Mouse (Mus musculus): ENCODE results near the gene Ahdc1. TPM values are rescaled to one million over a fixed set of nuclear protein-coding genes. Genes with fewer than 3 reads are reported as not detected.

Gene Ahdc1
- polyA plus RNA-seq, 1 experiment from 2014 or later: 8.0 TPM

DNA sequence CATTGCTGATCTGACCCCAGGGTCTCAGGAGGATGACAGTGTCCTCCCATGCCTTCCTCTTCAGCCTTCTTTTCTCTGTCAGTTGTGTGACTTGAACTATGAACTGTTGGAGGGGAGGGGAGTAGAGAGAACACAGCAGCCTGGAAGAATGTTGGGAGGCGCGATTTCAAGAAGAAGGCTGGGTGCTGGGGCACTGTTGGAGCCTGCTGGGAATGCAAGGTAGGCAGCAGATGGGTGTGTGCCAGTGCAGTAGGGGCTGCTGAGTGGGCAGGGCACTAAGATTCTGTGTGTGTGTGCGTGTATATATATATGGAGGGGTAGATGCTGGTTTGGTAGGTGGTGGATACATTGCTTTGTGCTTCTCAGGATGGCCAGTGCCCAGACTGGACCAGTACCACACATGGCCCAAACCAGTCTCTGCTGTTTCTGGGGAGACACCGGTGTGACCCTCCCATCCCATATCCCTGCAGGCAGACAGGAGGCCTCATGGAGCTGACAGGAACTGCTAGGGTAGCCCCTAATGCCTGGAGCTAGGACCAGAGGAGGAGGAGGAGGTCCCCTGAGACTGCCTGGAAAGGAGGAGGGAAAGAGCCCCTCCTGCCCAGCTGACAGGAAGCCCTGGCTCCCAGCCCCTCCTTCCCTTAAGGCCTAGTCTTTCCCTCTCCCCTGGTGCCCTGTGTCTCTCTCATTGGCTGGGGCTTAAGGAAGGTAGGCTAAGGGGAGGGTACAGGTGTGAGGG is 5.8 kb downstream of the Ahdc1 start:
- DNase-seq (ENCODE audit: low spot score): no peak

DNA sequence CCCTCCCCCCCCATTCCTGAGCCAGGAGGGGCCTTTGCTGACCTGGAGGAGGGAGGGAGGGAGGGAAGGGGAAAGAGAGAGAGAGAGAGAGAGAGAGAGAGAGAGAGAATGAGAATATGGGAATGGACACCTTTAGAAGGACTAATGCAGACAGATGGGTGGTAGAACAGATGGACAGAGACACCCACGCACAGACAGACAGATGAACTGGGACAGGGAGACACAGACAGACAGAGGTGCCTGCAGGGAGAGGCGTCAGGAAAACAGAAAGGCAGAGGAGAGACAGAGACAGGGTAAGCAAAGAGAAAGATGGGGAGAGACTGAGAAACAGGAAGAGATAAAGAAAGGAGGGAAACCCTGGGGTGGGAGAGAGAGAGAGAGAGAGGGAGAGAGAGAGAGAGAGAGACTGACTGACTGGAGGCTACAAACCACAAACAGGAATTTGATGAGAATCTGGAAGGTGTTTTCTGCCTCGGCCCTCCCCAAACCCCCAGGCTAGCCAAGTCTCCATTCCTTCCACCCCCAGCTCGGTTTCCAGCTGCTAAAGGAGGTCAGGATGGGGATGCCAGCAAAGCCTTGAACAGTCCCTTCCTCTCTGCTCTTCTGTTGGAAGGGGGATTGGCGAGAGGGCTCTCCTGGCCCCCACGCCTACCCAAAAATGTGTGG is 6.7 kb downstream of the Ahdc1 start:
- DNase-seq (ENCODE audit: low spot score): no peak

DNA sequence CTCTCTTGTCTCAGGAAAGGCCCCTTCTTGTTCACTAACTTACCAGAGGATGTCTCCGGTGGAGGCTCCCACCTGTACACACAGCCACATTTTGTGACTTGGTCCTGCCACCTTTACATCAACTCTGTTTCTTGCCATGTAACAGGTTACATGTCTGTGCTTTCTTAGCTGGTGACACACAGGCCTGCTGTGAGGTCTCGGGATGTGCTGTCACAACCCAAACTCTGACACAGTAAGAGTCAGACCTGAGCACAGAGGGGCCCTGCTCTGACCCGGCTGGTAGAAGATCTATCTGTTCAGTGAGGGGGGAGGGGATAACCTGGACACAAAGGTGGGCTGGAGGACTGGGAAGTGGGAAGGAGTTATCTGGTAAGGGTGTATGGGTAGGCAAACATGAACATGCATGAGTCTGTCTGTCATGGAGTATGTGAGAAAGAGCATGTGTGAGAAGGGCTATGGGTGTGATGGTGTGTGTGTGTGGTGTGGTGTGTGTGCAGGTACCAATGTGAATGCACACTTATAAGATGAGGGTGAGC is 7.3 kb downstream of the Ahdc1 start:
- DNase-seq (ENCODE audit: low spot score): no peak

DNA sequence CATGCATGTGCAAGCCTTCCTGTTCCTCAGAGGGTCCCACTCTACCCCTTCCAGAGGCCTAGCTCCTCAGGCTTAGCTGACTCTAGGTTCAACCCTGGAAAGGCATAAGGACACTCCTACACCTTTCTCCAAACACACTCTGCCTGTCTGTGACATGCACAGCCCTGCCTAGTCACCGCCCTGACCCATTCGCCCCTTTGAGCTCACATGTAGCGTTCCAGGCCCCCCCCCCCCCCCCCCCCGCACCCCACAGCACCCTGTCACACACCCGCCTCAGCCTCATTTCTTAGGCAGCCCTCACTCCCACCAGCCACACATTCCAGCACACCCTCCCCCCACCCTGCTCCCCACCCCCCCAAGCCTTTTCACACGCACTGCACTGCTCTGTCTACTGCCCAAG is 9.7 kb downstream of the Ahdc1 start:
- DNase-seq (ENCODE audit: low spot score): no peak

DNA sequence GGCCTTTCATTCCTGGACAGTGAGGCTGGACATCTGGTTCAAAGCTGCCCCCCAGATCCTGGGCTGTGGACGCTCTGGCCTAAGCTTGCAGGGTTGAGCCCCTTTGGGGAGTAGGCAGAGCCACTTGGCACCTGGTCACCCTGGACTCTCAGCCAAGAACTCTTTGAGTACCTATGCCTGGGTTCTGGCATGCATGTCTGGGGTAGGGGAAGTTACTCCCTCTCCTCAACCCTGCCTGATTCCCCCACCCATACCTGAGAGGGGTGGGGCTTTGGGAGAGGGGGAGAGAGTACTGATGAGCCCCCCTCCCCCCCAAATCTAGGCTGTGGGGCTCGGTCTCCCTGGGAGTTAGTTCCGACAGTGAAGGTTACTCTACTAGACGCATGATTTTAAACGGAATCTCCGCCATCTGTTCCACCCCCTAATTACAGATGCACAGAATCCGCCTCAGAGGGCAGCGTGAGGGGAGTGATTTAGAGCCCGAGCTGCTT is 10.2 kb downstream of the Ahdc1 start:
- DNase-seq (ENCODE audit: low spot score): no peak

DNA sequence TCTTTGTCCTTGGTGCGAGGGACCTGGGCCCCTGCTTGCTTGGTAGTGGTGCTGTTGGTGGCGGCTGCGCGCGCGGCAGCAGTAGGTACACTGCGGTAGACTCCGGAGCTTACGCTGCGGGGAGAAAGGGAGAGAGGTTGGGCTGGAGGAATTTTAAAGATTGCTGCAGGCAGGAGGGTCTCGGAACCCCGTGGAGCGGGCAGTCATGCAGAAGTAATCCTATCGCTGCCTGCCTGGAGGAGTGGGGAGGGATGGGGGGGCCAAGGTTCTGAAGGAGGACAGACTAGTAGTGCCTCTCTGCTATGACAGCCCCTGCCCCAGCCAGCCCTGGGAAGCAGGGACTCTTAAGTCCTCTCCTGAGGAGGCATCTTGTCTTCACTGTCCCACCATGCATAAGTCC is 11.2 kb downstream of the Ahdc1 start:
- DNase-seq (ENCODE audit: low spot score): no peak

DNA sequence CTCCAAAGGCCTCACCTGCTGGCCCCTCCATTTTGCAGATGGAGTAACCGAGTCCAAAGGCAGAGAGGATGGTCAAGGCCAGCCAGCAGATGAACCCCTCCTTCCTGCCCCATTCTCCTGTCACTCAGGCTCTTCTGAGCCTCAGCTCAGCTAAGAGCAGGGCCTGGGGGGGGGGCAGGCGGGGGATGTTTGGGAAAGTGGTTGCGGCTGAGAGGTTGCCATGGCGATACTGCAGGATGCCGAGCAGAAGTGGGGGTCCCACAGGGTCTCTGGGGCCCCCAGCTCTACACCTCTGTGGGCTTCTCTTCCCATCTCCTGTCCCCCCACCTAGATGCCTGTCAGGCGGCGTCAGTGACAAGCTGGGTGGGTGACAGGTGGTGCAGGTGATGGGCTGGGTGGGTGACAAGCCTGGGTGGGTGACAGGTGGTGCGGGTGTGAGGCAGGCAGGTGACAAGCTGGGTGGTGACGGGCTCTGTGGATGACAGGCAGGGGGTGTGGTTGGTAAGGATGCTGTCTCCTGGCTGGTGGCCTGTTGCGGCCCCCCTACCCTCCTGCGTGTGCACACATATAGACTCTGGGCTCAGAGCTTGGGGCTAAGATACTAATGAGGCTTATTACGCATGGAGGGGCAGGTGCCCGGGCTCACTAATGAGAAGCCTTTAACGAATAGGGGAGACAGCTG is 12.0 kb downstream of the Ahdc1 start:
- DNase-seq (ENCODE audit: low spot score): no peak

DNA sequence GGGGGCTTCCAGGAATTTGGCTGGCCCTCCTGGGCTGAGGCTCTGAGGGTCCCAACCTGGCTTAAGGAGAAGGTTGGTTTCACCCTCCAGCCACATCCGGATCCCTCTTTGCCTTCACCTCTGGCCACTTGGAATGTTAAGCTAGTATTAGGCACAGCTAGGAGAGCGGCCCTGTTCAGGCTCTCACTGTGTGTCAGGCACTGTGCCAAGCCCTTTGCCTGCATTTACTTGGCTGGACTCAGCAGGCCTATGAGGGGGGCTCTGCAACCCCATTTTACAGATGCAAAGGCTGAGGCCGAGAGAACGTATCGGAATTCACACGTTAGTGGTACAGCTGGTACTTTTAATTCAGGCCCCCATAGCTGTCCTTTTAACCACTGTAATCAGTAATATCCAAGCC is 12.6 kb downstream of the Ahdc1 start:
- DNase-seq (ENCODE audit: low spot score): no peak

DNA sequence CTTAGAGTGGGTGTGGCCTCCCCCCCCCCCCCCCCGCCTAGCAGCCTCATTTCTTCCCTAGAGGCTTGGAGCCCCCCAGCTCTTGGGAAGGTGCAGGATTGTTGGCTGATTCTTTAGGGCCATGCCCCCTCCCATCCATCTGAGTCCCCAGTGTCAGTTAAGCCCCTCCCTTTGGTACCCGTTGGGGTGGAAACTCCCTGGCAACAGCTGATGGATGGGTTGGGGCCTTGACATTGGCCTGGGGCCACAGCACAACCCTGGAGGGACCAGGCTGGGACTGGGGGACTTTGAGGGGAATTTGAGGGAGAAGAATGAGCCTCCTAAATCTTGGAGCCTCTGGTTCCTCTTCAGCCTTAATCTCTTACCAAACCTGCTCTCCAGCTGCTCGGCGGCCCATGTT is 13.3 kb downstream of the Ahdc1 start:
- no peak for DNase-seq (ENCODE audit: low spot score)

DNA sequence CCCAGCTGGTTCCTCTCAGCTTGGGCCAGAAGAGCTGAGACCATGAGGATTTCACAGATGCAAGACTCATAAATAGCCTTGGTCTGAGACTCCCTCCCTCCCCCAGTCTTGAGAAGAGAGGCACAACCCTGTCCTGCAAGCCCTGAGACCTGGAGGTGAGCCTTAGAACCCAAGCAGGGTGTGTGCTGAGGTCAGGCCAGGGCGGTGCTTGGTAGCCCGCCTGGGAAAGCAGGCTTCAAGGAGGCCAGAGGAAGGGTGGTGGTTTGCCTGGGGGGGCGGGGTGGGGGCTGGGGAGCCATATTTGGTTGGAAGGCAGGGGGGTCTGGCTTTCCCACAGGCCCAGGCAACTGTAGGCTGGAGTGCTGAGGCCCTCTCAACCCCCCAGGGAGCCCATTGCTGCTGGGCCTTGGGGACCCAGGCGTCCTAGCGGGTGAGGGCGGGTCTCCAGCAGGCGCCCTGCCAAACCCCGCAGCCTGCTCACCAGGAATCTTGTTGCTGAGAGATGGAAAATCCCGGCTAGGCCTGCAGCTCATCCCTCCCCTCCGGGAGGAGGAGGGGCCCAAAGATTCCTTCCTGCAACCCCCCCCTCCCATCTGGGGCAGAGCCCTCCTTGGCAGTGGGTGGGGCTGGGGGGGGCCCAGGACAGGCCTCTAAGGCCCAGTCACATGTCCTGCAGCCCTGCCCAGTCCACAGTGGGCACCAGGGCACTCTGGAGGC is 14.1 kb downstream of the Ahdc1 start:
- no peak for DNase-seq (ENCODE audit: low spot score)

DNA sequence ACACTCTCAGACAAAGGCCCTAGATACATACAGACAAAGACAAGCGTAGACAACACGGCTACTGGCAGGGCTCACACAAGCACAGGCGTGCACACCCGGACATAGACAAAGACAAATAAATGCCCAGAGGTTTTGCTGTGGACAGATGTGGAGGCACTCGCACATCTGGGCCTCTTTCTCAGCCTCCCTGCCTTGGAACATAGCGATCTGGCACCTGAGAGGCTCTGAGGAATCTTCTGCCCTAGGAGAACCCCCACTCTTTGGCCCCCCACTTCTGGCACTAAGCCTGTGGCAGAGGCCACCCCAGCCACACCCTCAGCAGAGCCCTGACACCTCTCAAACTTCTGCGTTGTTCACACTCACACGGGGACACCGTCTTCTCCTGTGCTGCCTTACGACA is 15.2 kb downstream of the Ahdc1 start:
- no peak for DNase-seq (ENCODE audit: low spot score)

DNA sequence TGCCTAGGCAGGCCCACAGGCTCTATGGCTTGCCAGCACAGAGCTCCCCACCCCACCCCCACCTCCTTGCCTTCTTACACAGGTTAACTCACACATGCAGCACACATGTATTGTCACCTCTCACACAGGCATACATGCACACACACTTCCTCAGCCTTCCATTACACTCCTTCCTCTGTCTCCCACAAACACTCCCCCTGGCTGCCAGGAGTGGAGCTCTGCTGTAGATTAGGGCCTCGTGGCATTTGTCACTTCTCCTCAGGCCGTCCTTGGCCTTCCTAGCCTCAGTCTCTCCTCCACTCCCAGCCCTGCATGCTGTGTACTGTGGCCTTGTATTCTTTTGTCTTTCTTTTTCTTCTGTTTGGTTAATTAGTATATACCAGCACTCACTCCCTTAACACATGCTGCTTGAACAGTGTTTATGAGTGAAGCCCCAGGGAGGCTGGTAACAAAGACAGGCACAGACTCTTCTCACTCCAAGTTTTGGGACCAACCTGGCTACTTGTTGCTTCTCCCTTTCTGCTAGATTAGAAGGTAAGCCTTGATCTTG is 15.8 kb downstream of the Ahdc1 start:
- no peak for DNase-seq (ENCODE audit: low spot score)

DNA sequence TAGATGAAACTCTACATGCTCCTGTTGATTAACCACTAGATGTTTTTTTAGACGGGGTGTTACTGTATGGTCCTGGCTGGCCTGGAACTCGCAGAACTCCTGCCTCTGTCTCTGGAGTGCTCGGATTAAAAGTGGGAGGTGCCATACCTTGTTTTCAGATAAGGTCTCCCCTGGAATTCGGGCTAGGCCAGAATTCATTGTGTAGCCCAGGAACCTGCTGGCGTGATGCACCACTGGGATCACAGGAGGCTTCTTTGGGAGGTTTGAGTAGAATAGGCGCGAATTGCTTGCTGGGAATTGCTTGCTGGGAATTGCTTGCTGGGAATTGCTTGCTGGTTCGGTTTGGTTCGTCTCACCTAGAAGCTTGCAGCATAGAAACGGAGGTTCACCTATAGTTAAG is 16.7 kb downstream of the Ahdc1 start:
- DNase-seq (ENCODE audit: low spot score): no peak

DNA sequence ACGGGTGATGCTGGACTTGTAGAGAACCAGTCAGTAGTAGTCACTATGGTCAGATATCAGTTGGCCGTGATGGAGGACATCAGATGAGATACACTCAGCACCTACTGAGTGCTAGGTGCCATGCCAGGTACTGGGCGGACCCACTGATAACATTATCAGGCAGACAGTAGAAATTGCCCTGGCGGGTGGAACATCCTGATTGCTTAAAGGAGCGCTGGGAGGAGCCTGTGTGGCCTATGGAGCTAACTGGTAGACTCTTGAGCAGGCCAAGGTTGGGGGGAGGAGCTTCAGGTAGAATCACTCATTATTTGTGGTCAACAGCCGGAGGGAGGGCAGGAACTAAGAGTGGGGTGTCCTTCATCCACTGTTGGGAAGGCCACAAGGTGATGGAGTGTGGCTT is 17.1 kb downstream of the Ahdc1 start:
- no peak for DNase-seq (ENCODE audit: low spot score)

DNA sequence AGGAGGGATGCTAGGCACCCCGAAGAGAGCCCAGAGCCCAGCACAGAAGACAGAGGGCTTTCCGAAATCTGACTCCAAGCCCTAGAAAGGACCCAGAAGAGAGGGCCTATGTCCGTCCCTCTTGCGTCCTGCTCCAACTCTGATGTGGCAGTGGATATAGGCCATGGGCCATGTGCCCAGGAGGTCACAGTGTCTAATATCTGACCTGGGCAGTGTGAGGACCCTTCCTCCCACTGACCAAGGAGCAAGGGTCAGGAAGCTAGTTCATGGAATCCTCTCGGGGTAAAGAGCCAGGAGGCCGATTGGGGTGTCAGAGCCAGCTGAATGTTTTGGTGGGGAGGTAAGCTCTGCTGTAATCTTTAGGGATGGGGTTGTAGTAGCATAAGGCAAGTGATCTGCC is 17.8 kb downstream of the Ahdc1 start:
- no peak for DNase-seq (ENCODE audit: low spot score)

DNA sequence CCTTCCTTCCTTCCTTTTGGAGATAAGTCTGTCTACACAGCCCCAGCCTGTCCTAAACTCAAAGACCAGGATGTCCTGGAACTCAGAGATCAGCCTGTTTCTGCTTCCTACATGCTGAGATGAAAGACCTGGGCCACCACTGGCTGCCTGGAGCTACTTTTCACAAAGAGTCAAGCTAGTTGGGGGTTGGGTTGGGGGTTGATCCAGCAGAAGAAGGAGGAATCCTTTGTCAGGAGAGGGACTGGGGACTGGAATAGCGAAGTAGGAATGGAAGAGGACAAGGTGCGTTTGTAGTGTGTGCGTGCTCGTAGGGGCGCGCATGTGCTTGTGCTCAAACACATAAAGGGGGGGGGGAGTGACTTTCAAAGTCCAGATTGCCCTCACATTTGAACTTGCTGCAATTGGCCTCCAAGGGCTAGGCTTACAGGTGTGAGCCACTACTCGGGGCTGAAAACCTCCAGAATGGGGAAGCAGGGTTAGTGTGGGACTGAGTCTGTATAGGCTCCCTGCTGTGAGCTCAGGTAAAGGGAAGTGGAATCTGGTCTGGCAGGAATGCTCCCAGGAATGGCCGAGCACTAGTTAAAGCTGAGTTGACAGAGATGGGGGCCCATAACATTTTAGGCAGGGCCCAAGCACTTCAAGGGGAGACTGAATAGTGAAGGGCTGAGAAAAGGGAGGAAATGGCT is 21.5 kb downstream of the Ahdc1 start:
- DNase-seq (ENCODE audit: low spot score): no peak

DNA sequence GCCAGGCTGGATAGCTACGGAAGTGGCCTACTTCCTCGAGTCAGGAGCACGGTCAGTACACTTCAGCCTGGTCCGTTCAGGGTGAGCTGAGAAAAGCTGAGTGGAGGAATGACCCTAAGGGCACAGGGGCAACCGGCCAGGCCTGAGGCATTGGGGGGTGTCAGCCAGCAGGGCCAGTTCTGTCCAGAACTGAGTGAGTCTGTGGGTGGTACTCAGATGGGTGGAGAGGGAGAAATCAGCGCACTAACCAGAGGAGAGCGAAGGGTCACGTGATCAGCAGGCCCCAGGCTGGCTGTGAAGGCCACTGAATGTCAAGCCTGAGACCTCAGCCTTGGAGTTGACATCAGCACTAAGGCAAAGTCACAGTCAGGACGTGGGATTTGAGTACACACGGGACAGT is 23.4 kb downstream of the Ahdc1 start:
- no peak for DNase-seq (ENCODE audit: low spot score)

DNA sequence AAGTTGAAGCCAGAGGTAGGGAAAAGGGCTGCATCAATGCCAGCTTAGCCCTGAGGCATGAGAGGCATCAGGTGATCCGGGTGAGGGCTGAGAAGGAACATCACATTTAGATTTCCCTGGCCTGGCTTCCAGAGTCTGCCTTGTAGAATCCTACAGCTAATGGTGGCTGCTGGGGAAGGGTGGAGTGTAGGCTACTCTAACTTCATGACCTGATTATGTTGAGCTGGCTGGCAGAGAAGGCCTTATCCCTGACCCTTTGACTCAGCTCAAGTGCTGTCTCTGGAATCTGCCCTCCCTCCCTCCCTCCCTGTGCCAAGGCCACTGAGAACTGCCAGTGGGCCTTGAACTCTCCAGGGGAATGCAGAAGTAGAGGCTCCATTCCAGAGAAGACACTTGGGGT is 24.4 kb downstream of the Ahdc1 start:
- DNase-seq (ENCODE audit: low spot score): no peak

DNA sequence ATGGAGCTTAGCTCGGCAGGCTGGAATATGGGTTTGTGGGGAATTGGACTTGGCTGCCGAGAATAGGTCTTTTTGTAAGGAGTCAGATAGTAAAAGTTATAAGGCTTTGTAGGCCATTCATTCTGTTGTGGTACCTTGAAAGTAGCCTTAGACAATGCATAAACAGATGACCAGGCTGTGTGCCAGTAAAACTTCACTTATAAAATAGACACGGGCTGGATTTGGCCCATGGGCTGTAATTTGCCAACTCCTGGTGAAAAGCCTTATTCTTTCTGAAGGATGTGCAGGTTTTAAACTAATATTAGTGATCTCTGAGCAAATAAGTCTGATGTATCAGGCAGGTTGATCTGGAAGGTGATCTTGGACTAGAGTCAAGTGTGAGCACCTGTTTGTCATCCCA is 24.9 kb downstream of the Ahdc1 start:
- DNase-seq (ENCODE audit: low spot score): no peak

DNA sequence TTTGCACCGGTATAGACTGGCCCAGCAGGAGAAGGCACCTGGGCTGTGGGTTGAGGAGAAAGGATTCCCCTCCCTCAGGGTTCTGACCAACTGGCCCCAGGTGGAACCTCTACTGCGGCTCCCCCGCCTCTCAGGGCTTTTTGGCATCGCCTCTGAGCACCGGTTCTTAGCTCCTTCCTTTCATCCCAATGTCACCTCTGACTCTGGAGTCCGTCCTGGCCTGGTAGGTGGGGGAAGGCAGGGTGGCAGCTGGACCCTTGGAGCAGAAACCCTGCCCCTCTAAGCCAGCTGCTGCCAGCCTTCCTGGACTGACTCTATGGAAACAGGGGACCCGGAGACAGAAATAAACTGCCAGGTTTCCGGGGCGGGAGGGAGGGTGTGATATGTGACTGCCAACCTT is 26.2 kb downstream of the Ahdc1 start:
- DNase-seq (ENCODE audit: low spot score): no peak

DNA sequence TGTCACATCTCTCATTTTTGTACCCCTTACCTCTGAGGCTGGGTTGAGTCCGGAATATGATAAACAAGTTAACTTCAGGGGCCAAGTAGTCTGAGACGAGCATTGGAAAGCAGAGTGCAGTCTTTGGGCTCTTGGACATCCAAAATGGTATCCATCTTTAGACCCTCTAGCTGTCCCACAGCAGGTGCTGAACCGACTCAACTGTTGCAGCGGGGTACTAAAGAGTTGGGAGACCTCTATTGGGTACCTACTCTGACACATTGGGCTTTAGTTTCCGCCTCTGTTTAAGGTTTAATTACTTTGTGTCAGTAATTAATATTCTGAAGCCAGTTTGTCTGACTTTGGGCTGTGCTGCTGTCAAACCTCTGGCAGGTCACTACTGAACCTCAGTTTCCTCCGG is 26.7 kb downstream of the Ahdc1 start:
- no peak for DNase-seq (ENCODE audit: low spot score)

Measured in thymus, postnatal 0 days (tissue).